Mouse (Mus musculus) CH12.LX (cell line): Measurements from ENCODE around the gene Sptbn1. TPM values are rescaled to one million over a fixed set of nuclear protein-coding genes. Genes with fewer than 3 reads are reported as not detected.

Experiments used
- DNase-seq: peaks from one replicate; pipeline ENCODE4 v3.0.0-alpha.2; 2013; ENCODE audit errors: extremely low read depth
- H3K27ac ChIP-seq: 2 replicates; pipeline ENCODE4 v1.5.1; 2012; ENCODE audit warnings: low read depth, mild to moderate bottlenecking, control low read depth, moderate library complexity; ENCODE audit not compliant: insufficient read depth
- H3K27me3 ChIP-seq: replicated peaks from 2 replicates; pipeline ENCODE3; 2012; ENCODE audit warnings: inconsistent platforms
- H3K36me3 ChIP-seq, 2 experiments: replicated peaks in 1 of 2; 2 replicates each; pipeline versions ENCODE3 to v1.6.1; 2012; ENCODE audit warnings: inconsistent platforms in 1 of 2, low read length in 1 of 2, mild to moderate bottlenecking in 1 of 2, mixed read lengths in 1 of 2, moderate library complexity in 1 of 2; ENCODE audit not compliant: control insufficient read depth in 1 of 2, insufficient read depth in 1 of 2
- H3K4me1 ChIP-seq, 2 experiments: 2 replicates each; pipeline ENCODE4 v1.6.1; 2012; ENCODE audit warnings: inconsistent platforms in 1 of 2, moderate library complexity in 1 of 2; ENCODE audit not compliant: insufficient read depth in 2 of 2, control insufficient read depth in 1 of 2
- H3K4me2 ChIP-seq: 2 replicates; pipeline ENCODE4 v1.6.1; 2012; ENCODE audit warnings: low read depth, mild to moderate bottlenecking, control low read depth; ENCODE audit not compliant: poor library complexity, insufficient read depth, severe bottlenecking
- H3K4me3 ChIP-seq, 3 experiments: fragments of 150-350 bp in 1 of 3; sonication (generic) in 1 of 3; replicated peaks in 1 of 3; 2 replicates each; pipeline versions ENCODE3 to v1.5.1; 2011 to 2012; ENCODE audit warnings: low read depth in 2 of 3, low read length in 2 of 3, mild to moderate bottlenecking in 2 of 3, moderate library complexity in 2 of 3, control low read depth in 1 of 3, improper control_type of control experiment in 1 of 3, inconsistent platforms in 1 of 3, mixed read lengths in 1 of 3; ENCODE audit not compliant: poor library complexity in 1 of 3
- H3K79me2 ChIP-seq: replicated peaks from 2 replicates; pipeline ENCODE4 v1.6.1; 2012; ENCODE audit warnings: mild to moderate bottlenecking, moderate library complexity; ENCODE audit not compliant: control insufficient read depth, poor library complexity, insufficient read depth, severe bottlenecking; ENCODE audit errors: extremely low read depth
- H3K9ac ChIP-seq: 2 replicates; pipeline ENCODE4 v1.6.1; 2012; ENCODE audit warnings: low read depth, mild to moderate bottlenecking, control low read depth, moderate library complexity; ENCODE audit not compliant: insufficient read depth
- H3K9me3 ChIP-seq: replicated peaks from 2 replicates; pipeline ENCODE3; 2012; ENCODE audit warnings: low read length, inconsistent platforms, mixed read lengths
- BHLHE40 ChIP-seq: IDR thresholded peaks from 2 replicates; pipeline ENCODE4 v1.6.1; 2011; ENCODE audit warnings: mild to moderate bottlenecking, low read depth, low read length, improper control_type of control experiment
- CTCF ChIP-seq, 2 experiments: IDR thresholded peaks in 1 of 2; conservative IDR thresholded peaks in 1 of 2; 2 replicates each; pipeline ENCODE4 v1.5.1; 2011 to 2012; ENCODE audit warnings: low read depth in 2 of 2, low read length in 2 of 2, improper control_type of control experiment in 1 of 2, inconsistent platforms in 1 of 2, mild to moderate bottlenecking in 1 of 2, moderate library complexity in 1 of 2
- E2F4 ChIP-seq: IDR thresholded peaks from 2 replicates; pipeline ENCODE4 v1.6.1; 2011; ENCODE audit warnings: low read depth, low read length, improper control_type of control experiment; ENCODE audit not compliant: insufficient replicate concordance
- ELF1 ChIP-seq: IDR thresholded peaks from 2 replicates; pipeline ENCODE4 v1.6.1; 2014; ENCODE audit warnings: low read depth, mild to moderate bottlenecking, inconsistent platforms, low read length, improper control_type of control experiment
- ETS1 ChIP-seq: conservative IDR thresholded peaks from 2 replicates; pipeline ENCODE4 v1.6.1; 2012; ENCODE audit warnings: low read depth, mild to moderate bottlenecking, inconsistent platforms, low read length, improper control_type of control experiment, moderate library complexity
- HCFC1 ChIP-seq: IDR thresholded peaks from 2 replicates; pipeline ENCODE4 v1.6.1; 2012; ENCODE audit warnings: low read depth, mild to moderate bottlenecking, inconsistent platforms, low read length, improper control_type of control experiment
- JUND ChIP-seq: conservative IDR thresholded peaks from 2 replicates; pipeline ENCODE4 v1.6.1; 2011; ENCODE audit warnings: low read depth, low read length, improper control_type of control experiment
- KAT2A ChIP-seq: IDR thresholded peaks from 2 replicates; pipeline ENCODE4 v1.6.1; 2012; ENCODE audit warnings: low read length, improper control_type of control experiment, inconsistent platforms; ENCODE audit not compliant: insufficient replicate concordance
- MAFK ChIP-seq: IDR thresholded peaks from 2 replicates; pipeline ENCODE4 v1.6.1; 2011; ENCODE audit warnings: low read length, improper control_type of control experiment; ENCODE audit not compliant: insufficient replicate concordance
- MAX ChIP-seq: IDR thresholded peaks from 2 replicates; pipeline ENCODE4 v1.6.1; 2011; ENCODE audit warnings: low read length, improper control_type of control experiment
- MAZ ChIP-seq: IDR thresholded peaks from 2 replicates; pipeline ENCODE4 v1.6.1; 2012; ENCODE audit warnings: low read depth, mild to moderate bottlenecking, inconsistent platforms, low read length, improper control_type of control experiment, moderate library complexity
- MXI1 ChIP-seq: IDR thresholded peaks from 2 replicates; pipeline ENCODE4 v1.6.1; 2011; ENCODE audit warnings: mild to moderate bottlenecking, low read depth, low read length, improper control_type of control experiment
- MYC ChIP-seq: IDR thresholded peaks from 2 replicates; pipeline ENCODE4 v1.6.1; 2011; ENCODE audit warnings: low read depth, mild to moderate bottlenecking, improper control_type of control experiment, low read length
- PAX5 ChIP-seq: IDR thresholded peaks from 2 replicates; pipeline ENCODE4 v1.6.1; 2012; ENCODE audit warnings: low read length, inconsistent platforms, mixed read lengths
- POLR2AphosphoS2 ChIP-seq: IDR thresholded peaks from 2 replicates; pipeline ENCODE4 v1.6.1; 2011; ENCODE audit warnings: low read depth, low read length, improper control_type of control experiment
- RCOR1 ChIP-seq: conservative IDR thresholded peaks from 2 replicates; pipeline ENCODE4 v1.6.1; 2012; ENCODE audit warnings: low read depth, mild to moderate bottlenecking, inconsistent platforms, low read length, improper control_type of control experiment
- SIN3A ChIP-seq: IDR thresholded peaks from 2 replicates; pipeline ENCODE4 v1.6.1; 2012; ENCODE audit warnings: low read length, improper control_type of control experiment, inconsistent platforms
- TBP ChIP-seq: conservative IDR thresholded peaks from 2 replicates; pipeline ENCODE4 v1.6.1; 2011; ENCODE audit warnings: low read depth, low read length, improper control_type of control experiment
- TCF12 ChIP-seq: IDR thresholded peaks from 2 replicates; pipeline ENCODE4 v1.6.1; 2014; ENCODE audit warnings: low read depth, mild to moderate bottlenecking, inconsistent platforms, low read length, improper control_type of control experiment
- ZC3H11A ChIP-seq: IDR thresholded peaks from 2 replicates; pipeline ENCODE4 v1.6.1; 2012; ENCODE audit warnings: low read depth, mild to moderate bottlenecking, inconsistent platforms, low read length, improper control_type of control experiment
- ZKSCAN1 ChIP-seq: IDR thresholded peaks from 2 replicates; pipeline ENCODE4 v1.6.1; 2012; ENCODE audit warnings: low read depth, inconsistent platforms, low read length, improper control_type of control experiment, borderline replicate concordance
- ZMIZ1 ChIP-seq: IDR thresholded peaks from 2 replicates; pipeline ENCODE4 v1.6.1; 2012; ENCODE audit warnings: low read depth, mild to moderate bottlenecking, inconsistent platforms, low read length, improper control_type of control experiment
- dilution Hi-C: fragments of 300-500 bp; cut with MboI; formaldehyde crosslinking; loops from 2 replicates; pipeline ENCODE4 v1.14.3; 2020; ENCODE audit warnings: low sequenced_read_pairs; ENCODE audit not compliant: extremely low pct_unique_long_range_greater_than_20kb, extremely low pct_ligation_motif_present
- in situ Hi-C: fragments of 300-500 bp; cut with MboI; formaldehyde crosslinking; loops from 3 replicates; pipeline ENCODE4 v1.14.3; 2019; ENCODE audit warnings: low sequenced_read_pairs, low pct_ligation_motif_present, low pct_unique_long_range_greater_than_20kb, mixed read lengths
- polyA plus RNA-seq: library from polyadenylated mRNA; unstranded; fragments of >175 nt; gene quantifications from 2 replicates; pipeline ENCODE4 v1.2.1, GENCODE M21; 2012; ENCODE audit warnings: low read depth; ENCODE audit not compliant: insufficient read length
- total RNA-seq, 2 experiments: library from RNA; depleted of rRNA; stranded (reverse); fragments of 300-350 nt in 1 of 2; fragments of >200 nt in 1 of 2; gene quantifications; 2 replicates each; pipeline ENCODE4 v1.2.3; 2012 to 2014

Gene Sptbn1
- total and polyA plus RNA-seq, 3 experiments, result 38.2 to 54.7 (median 43.7) TPM

GRCm38 (mm10) chr11:30182716-30183411, 85.1 kb downstream of the Sptbn1 start:
- no peak overlapping the region for H3K4me3 ChIP-seq
- H3K27me3 ChIP-seq, result no peaks in the 10 kb centered on the region
- H3K4me2 ChIP-seq, result no peak overlapping the region; the same call in 1 of the 2 replicates
- H3K9ac ChIP-seq, result no peak overlapping the region
- in situ Hi-C loops (no loop called here), dilution Hi-C loops (no loop called here)
- H3K79me2 ChIP-seq, result peaks cover 4% of the 10 kb centered on the region; the same call in 1 of the 2 replicates
- no peaks in the 10 kb centered on the region for H3K9me3 ChIP-seq
- peak; percentile 62 for DNase-seq
- H3K36me3 ChIP-seq, result peaks cover 0 to 38% of the 10 kb centered on the region in 2 experiments
- no peak overlapping the region for H3K27ac ChIP-seq
- peaks cover 16 to 55% of the 10 kb centered on the region in 2 experiments for H3K4me1 ChIP-seq
- TF ChIP-seq MAX (peak; percentile 42; the same call in 1 of the 2 replicates), MXI1 (0 out of 2 replicates have a peak, but pooled peaks have one; percentile 32), ELF1 (0 out of 2 replicates have a peak, but pooled peaks have one; percentile 18), ZKSCAN1 (no peak), ETS1 (no peak), POLR2AphosphoS2 (0 out of 2 replicates have a peak, but pooled peaks have one; percentile 43)
- TF ChIP-seq, all 38 proteins: peak for 4

GRCm38 (mm10) chr11:30178193-30178592, 89.8 kb downstream of the Sptbn1 start:
- H3K27me3 ChIP-seq, result no peaks in the 10 kb centered on the region
- H3K9me3 ChIP-seq, result no peaks in the 10 kb centered on the region
- H3K4me2 ChIP-seq, result no peak overlapping the region
- no peak overlapping the region for H3K4me3 ChIP-seq
- no peak for TF ChIP-seq SIN3A
- no peak for TF ChIP-seq PAX5
- no peak for TF ChIP-seq MYC
- no peak for TF ChIP-seq BHLHE40
- TF ChIP-seq ETS1, result no peak
- no peak for TF ChIP-seq MAZ
- TF ChIP-seq MAFK, result no peak
- TF ChIP-seq CTCF (conservative IDR thresholded peaks at IDR 0.05 in 1 of 2, IDR thresholded peaks at IDR 0.05 in 1 of 2; ENCODE audit: low read depth in 2 of 2, low read length in 2 of 2), result no peak
- TF ChIP-seq JUND, result no peak
- no peak for TF ChIP-seq ZMIZ1
- TF ChIP-seq ZC3H11A, result no peak
- no peak for TF ChIP-seq E2F4
- no peak for TF ChIP-seq TBP
- TF ChIP-seq RCOR1, result no peak
- no peak for TF ChIP-seq HCFC1
- TF ChIP-seq POLR2AphosphoS2, result no peak
- no peak for TF ChIP-seq KAT2A
- TF ChIP-seq TCF12, result no peak
- in situ Hi-C loops, result no loop called here
- H3K4me1 ChIP-seq, result peaks cover 3 to 36% of the 10 kb centered on the region in 2 experiments
- H3K9ac ChIP-seq, result no peak overlapping the region
- H3K79me2 ChIP-seq, result peaks cover 10% of the 10 kb centered on the region
- no peak for DNase-seq
- peaks cover 0 to 34% of the 10 kb centered on the region in 2 experiments for H3K36me3 ChIP-seq
- dilution Hi-C loops, result no loop called here
- H3K27ac ChIP-seq, result no peak overlapping the region
